Mouse (Mus musculus) heart, adult 8-10 months (tissue): ENCODE measurements around the gene Dgcr2. TPM values are rescaled to one million over a fixed set of nuclear protein-coding genes. Genes with fewer than 3 reads are reported as not detected.

Source experiments
- DNase-seq: peaks from one replicate; pipeline ENCODE4 v3.0.0; 2022; ENCODE audit warnings: low spot score
- total RNA-seq, 4 experiments: library from RNA; stranded (reverse); gene quantifications; 2 replicates each; pipeline ENCODE4 v1.2.4; 2022

Gene Dgcr2
- total RNA-seq, 4 experiments from 2014 or later = 44.4 to 51.8 (median 48.7) TPM

GRCm38 (mm10) chr16:17911052-17911595 is 12.8 kb upstream of the Dgcr2 start, which contains the start of gene Ess2:
Gene Ess2 (minus strand): TSS chr16:17911348.
- DNase-seq = peak; percentile 97

GRCm38 (mm10) chr16:17896091-17896490 is 2.3 kb downstream of the Dgcr2 start:
- DNase-seq = no peak

- no peak for DNase-seq
Observed at GRCm38 (mm10) chr16:17893923-17894322, 4.4 kb downstream of the Dgcr2 start, which contains the start of gene Tssk1. Gene Tssk1 (plus strand): TSS chr16:17894223.

- peak; percentile 35 for DNase-seq
Observed at GRCm38 (mm10) chr16:17892606-17893005, 5.8 kb downstream of the Dgcr2 start.

GRCm38 (mm10) chr16:17891567-17891959 is 6.8 kb downstream of the Dgcr2 start, which contains the start of gene Gm20518:
Gene Gm20518 (minus strand): TSS chr16:17891671.
- DNase-seq = peak; percentile 98

- DNase-seq = peak; percentile 36
Observed at GRCm38 (mm10) chr16:17890917-17891566, 7.3 kb downstream of the Dgcr2 start.

GRCm38 (mm10) chr16:17890342-17890727 is 8.0 kb downstream of the Dgcr2 start:
- DNase-seq = no peak

GRCm38 (mm10) chr16:17889689-17890341 is 8.5 kb downstream of the Dgcr2 start:
- DNase-seq = no peak

GRCm38 (mm10) chr16:17884116-17884515 is 14.2 kb downstream of the Dgcr2 start:
- no peak for DNase-seq

- no peak for DNase-seq
Observed at GRCm38 (mm10) chr16:17882196-17882595, 16.2 kb downstream of the Dgcr2 start.

GRCm38 (mm10) chr16:17879571-17879970 is 18.8 kb downstream of the Dgcr2 start:
- DNase-seq = no peak

- no peak for DNase-seq
Observed at GRCm38 (mm10) chr16:17876096-17876495, 22.3 kb downstream of the Dgcr2 start.

- DNase-seq = no peak
Observed at GRCm38 (mm10) chr16:17875174-17875573, 23.2 kb downstream of the Dgcr2 start.

- DNase-seq = no peak
Observed at GRCm38 (mm10) chr16:17872995-17873394, 25.4 kb downstream of the Dgcr2 start.

GRCm38 (mm10) chr16:17871248-17871647 is 27.1 kb downstream of the Dgcr2 start:
- no peak for DNase-seq

- DNase-seq = no peak
Observed at GRCm38 (mm10) chr16:17865770-17866169, 32.6 kb downstream of the Dgcr2 start.

- no peak for DNase-seq
Observed at GRCm38 (mm10) chr16:17865293-17865692, 33.1 kb downstream of the Dgcr2 start.

GRCm38 (mm10) chr16:17858592-17858991 is 39.8 kb downstream of the Dgcr2 start:
- DNase-seq = no peak

GRCm38 (mm10) chr16:17857157-17857556 is 41.2 kb downstream of the Dgcr2 start:
- DNase-seq = no peak

- no peak for DNase-seq
Observed at GRCm38 (mm10) chr16:17853263-17853662, 45.1 kb downstream of the Dgcr2 start.

GRCm38 (mm10) chr16:17851860-17852259 is 46.5 kb downstream of the Dgcr2 start:
- DNase-seq = no peak

GRCm38 (mm10) chr16:17851331-17851730 is 47.0 kb downstream of the Dgcr2 start:
- no peak for DNase-seq

- DNase-seq = no peak
Observed at GRCm38 (mm10) chr16:17849486-17849885, 48.9 kb downstream of the Dgcr2 start.
